ENCODE assay signal across 9 mouse cellular contexts in genomic region chr6:77475354-77475753, GRCm38 (mm10).
DNase-seq lines count a peak whose midpoint lies in the region; ATAC-seq and TF ChIP-seq lines count a peak whose summit lies in the region.
"Had no signal": no experiment of that assay in that cellular context is flagged by ENCODE, and none has a peak within 500 bp of the region (broad histone marks: within the 10 kb centered on the region; RNA-seq: fewer than 3 reads in every experiment).

No protein-coding gene starts in this region.

- H3K9ac ChIP-seq in midbrain, postnatal 0 days (replicated peaks; ENCODE audit: low read length, poor library complexity, severe bottlenecking): no peak overlapping the region
- no peak overlapping the region for H3K9ac ChIP-seq in midbrain, embryonic 11.5 days (ENCODE audit: low read length)
- H3K9ac ChIP-seq in intestine, postnatal 0 days (ENCODE audit: low read depth, low read length): no peak overlapping the region
- no peak overlapping the region for H3K9ac ChIP-seq in intestine, embryonic 16.5 days (ENCODE audit: low read depth, low read length)

- no peaks in the 10 kb centered on the region for H3K36me3 ChIP-seq in midbrain, postnatal 0 days (ENCODE audit: insufficient read depth, low read length)
- H3K36me3 ChIP-seq in midbrain, embryonic 11.5 days (ENCODE audit: control insufficient read depth, insufficient read depth, low read length): no peaks in the 10 kb centered on the region
- no peaks in the 10 kb centered on the region for H3K36me3 ChIP-seq in intestine, postnatal 0 days (ENCODE audit: control insufficient read depth, insufficient read depth)
- no peaks in the 10 kb centered on the region for H3K36me3 ChIP-seq in intestine, embryonic 16.5 days (ENCODE audit: control insufficient read depth, insufficient read depth, low read length)

- no peak for TF ChIP-seq CTCF in midbrain, postnatal 0 days (IDR thresholded peaks at IDR 0.05)
- no peak for TF ChIP-seq CTCF in intestine, postnatal 0 days (IDR thresholded peaks at IDR 0.05; ENCODE audit: low read depth)

- DNase-seq in midbrain, postnatal 0 days (ENCODE audit: low spot score): peak; percentile 83
- no peak for DNase-seq in midbrain, embryonic 11.5 days (ENCODE audit: low spot score, missing footprints)
- DNase-seq in cerebellum, adult 9-10 months: peak; percentile 99
- peak; percentile 12 to 24 for DNase-seq in gastrocnemius, postnatal 36 days
- peak; percentile 78 to 84 for DNase-seq in layer of hippocampus, postnatal 14 days (ENCODE audit: low spot score in 2 of 2)
- peak; percentile 51 for DNase-seq in right cerebral cortex, postnatal 25 days

- ATAC-seq in midbrain, postnatal 0 days (ENCODE audit: low FRiP score): no peak
- no peak for ATAC-seq in midbrain, embryonic 11.5 days (ENCODE audit: low FRiP score)
- no peak for ATAC-seq in intestine, postnatal 0 days
- no peak for ATAC-seq in intestine, embryonic 16.5 days

- H3K4me1 ChIP-seq in midbrain, postnatal 0 days (ENCODE audit: insufficient read depth, low read length): no peaks in the 10 kb centered on the region
- no peaks in the 10 kb centered on the region for H3K4me1 ChIP-seq in midbrain, embryonic 11.5 days (ENCODE audit: control insufficient read depth, insufficient read depth, low read length)
- no peaks in the 10 kb centered on the region for H3K4me1 ChIP-seq in intestine, postnatal 0 days (replicated peaks; ENCODE audit: control insufficient read depth, insufficient read depth, low read length)
- no peaks in the 10 kb centered on the region for H3K4me1 ChIP-seq in intestine, embryonic 16.5 days (ENCODE audit: control insufficient read depth, insufficient read depth, low read length)
- H3K4me1 ChIP-seq: megakaryocyte, embryonic 14.5 days had no signal

- H3K9me3 ChIP-seq in midbrain, postnatal 0 days (ENCODE audit: low read length): no peaks in the 10 kb centered on the region
- no peaks in the 10 kb centered on the region for H3K9me3 ChIP-seq in midbrain, embryonic 11.5 days (ENCODE audit: control insufficient read depth, low read length)
- no peaks in the 10 kb centered on the region for H3K9me3 ChIP-seq in intestine, postnatal 0 days (ENCODE audit: control insufficient read depth)
- no peaks in the 10 kb centered on the region for H3K9me3 ChIP-seq in intestine, embryonic 16.5 days (ENCODE audit: control insufficient read depth, low read length)
- H3K9me3 ChIP-seq: megakaryocyte, embryonic 14.5 days had no signal

- intact Hi-C loops in gastrocnemius, postnatal 36 days (cut with DNase I): no loop called here

- H3K27me3 ChIP-seq in midbrain, postnatal 0 days (ENCODE audit: insufficient read depth, low read length): no peaks in the 10 kb centered on the region
- H3K27me3 ChIP-seq in midbrain, embryonic 11.5 days (ENCODE audit: control insufficient read depth, insufficient read depth, low read length): no peaks in the 10 kb centered on the region
- no peaks in the 10 kb centered on the region for H3K27me3 ChIP-seq in intestine, postnatal 0 days (replicated peaks; ENCODE audit: control insufficient read depth, insufficient read depth, low read length)
- no peaks in the 10 kb centered on the region for H3K27me3 ChIP-seq in intestine, embryonic 16.5 days (replicated peaks; ENCODE audit: control insufficient read depth, insufficient read depth, low read length)
- H3K27me3 ChIP-seq: megakaryocyte, embryonic 14.5 days had no signal

- 44% methylated on average over 1 of the region's 1 CpGs for WGBS in midbrain, postnatal 0 days
- WGBS in midbrain, embryonic 11.5 days: 57% methylated on average over 1 of the region's 1 CpGs
- WGBS in intestine, postnatal 0 days: 40% methylated on average over 1 of the region's 1 CpGs
- WGBS in intestine, embryonic 16.5 days: 74% methylated on average over 1 of the region's 1 CpGs

- H3K27ac ChIP-seq in midbrain, postnatal 0 days (ENCODE audit: low read depth, low read length): no peak overlapping the region
- H3K27ac ChIP-seq in midbrain, embryonic 11.5 days (ENCODE audit: low read depth, low read length): no peak overlapping the region
- H3K27ac ChIP-seq in intestine, postnatal 0 days (ENCODE audit: low read depth, low read length): no peak overlapping the region
- H3K27ac ChIP-seq in intestine, embryonic 16.5 days (ENCODE audit: low read length): no peak overlapping the region

- H3K4me2 ChIP-seq in midbrain, postnatal 0 days (ENCODE audit: low read depth, low read length, poor library complexity, severe bottlenecking): no peak overlapping the region
- no peak overlapping the region for H3K4me2 ChIP-seq in midbrain, embryonic 11.5 days
- no peak overlapping the region for H3K4me2 ChIP-seq in intestine, postnatal 0 days (replicated peaks; ENCODE audit: low read depth)
- H3K4me2 ChIP-seq in intestine, embryonic 16.5 days (ENCODE audit: low read depth, low read length): no peak overlapping the region

- no peak overlapping the region for H3K4me3 ChIP-seq in midbrain, postnatal 0 days (ENCODE audit: low read depth, low read length)
- no peak overlapping the region for H3K4me3 ChIP-seq in midbrain, embryonic 11.5 days (ENCODE audit: low read depth, low read length)
- H3K4me3 ChIP-seq in intestine, postnatal 0 days (ENCODE audit: low read depth, low read length): no peak overlapping the region
- no peak overlapping the region for H3K4me3 ChIP-seq in intestine, embryonic 16.5 days (ENCODE audit: low read length)
- H3K4me3 ChIP-seq: megakaryocyte, embryonic 14.5 days had no signal
